8 mouse cellular contexts compared by ENCODE assay signal in the genomic region with DNA sequence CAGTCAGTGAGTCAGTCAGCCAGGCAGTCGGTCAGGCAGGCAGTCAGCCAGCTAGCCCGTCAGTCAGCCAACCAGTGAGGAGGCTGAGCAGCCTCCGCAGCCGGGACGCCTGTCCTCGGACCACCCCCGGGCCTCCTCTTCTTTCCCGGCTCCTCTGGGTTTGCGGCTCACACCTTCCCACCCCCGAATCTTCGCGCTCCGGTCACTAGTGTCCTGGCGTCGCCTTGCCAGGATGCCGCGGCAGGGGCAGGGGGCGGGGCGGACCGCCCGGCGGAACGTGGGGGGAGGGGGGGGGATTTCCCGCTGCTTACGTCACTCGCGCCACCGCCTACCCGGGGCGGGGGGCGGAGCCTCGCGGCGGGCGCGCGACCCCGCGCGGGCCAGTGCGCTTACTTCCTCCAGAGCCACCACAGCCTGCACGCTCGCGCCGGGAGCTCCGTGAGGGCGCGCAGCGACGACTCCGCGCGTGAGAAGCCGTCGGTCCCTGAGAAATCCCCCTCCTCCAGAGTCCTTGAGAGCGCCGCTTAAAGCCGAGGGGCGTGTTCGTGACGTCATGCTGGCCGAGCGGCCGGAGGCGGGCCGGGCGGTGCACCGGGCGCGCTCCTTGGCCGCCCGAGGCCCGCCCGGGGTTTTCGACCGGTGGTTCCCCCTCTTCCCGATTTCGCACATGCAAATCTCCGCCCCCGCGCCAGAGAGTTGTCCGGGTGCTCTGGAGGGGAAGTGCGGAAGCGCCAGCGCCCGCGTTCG. TPM values are rescaled to one million over a fixed set of nuclear protein-coding genes. Genes with fewer than 3 reads are reported as not detected.
DNase-seq lines count a peak whose midpoint lies in the region; ATAC-seq and TF ChIP-seq lines count a peak whose summit lies in the region.

Gene Rel (minus strand): TSS at position 211 of the 747 bp plus-strand sequence.

- H3K4me2 ChIP-seq in forebrain, postnatal 0 days (ENCODE audit: low read depth), result peak within 1 kb of the TSS; percentile 79
- peak within 1 kb of the TSS; percentile 86 for H3K4me2 ChIP-seq in lung, embryonic 15.5 days

- peak within 1 kb of the TSS; percentile 77; the same call in 1 of the 2 replicates for H3K27ac ChIP-seq in ES-E14 (ENCODE audit: insufficient read depth, low read depth, low read length, poor library complexity, severe bottlenecking)
- H3K27ac ChIP-seq in forebrain, postnatal 0 days (ENCODE audit: low read depth, low read length), result peak within 1 kb of the TSS; percentile 76
- H3K27ac ChIP-seq in lung, embryonic 15.5 days, result peak within 1 kb of the TSS; percentile 97

- ATAC-seq in forebrain, postnatal 0 days, result peak; percentile 95
- peak; percentile 94 for ATAC-seq in lung, embryonic 15.5 days (ENCODE audit: borderline replicate concordance, extremely low read depth, low FRiP score, low TSS enrichment)

- no peaks in the 10 kb centered on the region for H3K36me3 ChIP-seq in ES-E14 (ENCODE audit: control insufficient read depth, insufficient read depth, low read length, poor library complexity, severe bottlenecking)
- no peaks in the 10 kb centered on the region for H3K36me3 ChIP-seq in forebrain, postnatal 0 days (ENCODE audit: insufficient read depth)
- no peaks in the 10 kb centered on the region for H3K36me3 ChIP-seq in lung, embryonic 15.5 days

- peak within 1 kb of the TSS; percentile 93 to 94 for H3K4me3 ChIP-seq in ES-E14 (ENCODE audit: insufficient read depth in 1 of 2, low read depth in 1 of 2, low read length in 2 of 2, poor library complexity in 1 of 2, severe bottlenecking in 1 of 2)
- peak within 1 kb of the TSS; percentile 87 for H3K4me3 ChIP-seq in forebrain, postnatal 0 days (ENCODE audit: low read depth, low read length)
- H3K4me3 ChIP-seq in lung, embryonic 15.5 days, result peak within 1 kb of the TSS; percentile 87

- peak; percentile 59 for DNase-seq in ES-E14 (ENCODE audit: low read depth, low spot score)
- peak; percentile 94 to 95 for DNase-seq in cerebellum, adult 18-20 months
- DNase-seq in forebrain, postnatal 0 days, result peak; percentile 90
- peak; percentile 94 for DNase-seq in heart, postnatal 4 days
- peak; percentile 88 to 91 for DNase-seq in layer of hippocampus, adult 8-10 months (ENCODE audit: low spot score in 2 of 2)
- DNase-seq in ovary, adult 18-20 months (ENCODE audit: low spot score), result peak; percentile 91
- DNase-seq in thymus, postnatal 0 days (ENCODE audit: low spot score), result peak; percentile 92

- WGBS in forebrain, postnatal 0 days, result 2% methylated on average over 72 of the region's 88 CpGs
- WGBS in lung, embryonic 15.5 days, result under 1% methylated on average over 76 of the region's 88 CpGs

- no peaks in the 10 kb centered on the region for H3K27me3 ChIP-seq in forebrain, postnatal 0 days (ENCODE audit: insufficient read depth, low read length)
- H3K27me3 ChIP-seq in lung, embryonic 15.5 days, result no peaks in the 10 kb centered on the region

- TF ChIP-seq CTCF in forebrain, postnatal 0 days (IDR thresholded peaks at IDR 0.05; ENCODE audit: low read depth), result no peak

- H3K4me1 ChIP-seq in ES-E14 (ENCODE audit: control insufficient read depth in 2 of 2, insufficient read depth in 2 of 2, low read length in 2 of 2, poor library complexity in 1 of 2), result no peaks in the 10 kb centered on the region; a peak in 1 of 4 replicates
- H3K4me1 ChIP-seq in forebrain, postnatal 0 days (ENCODE audit: insufficient read depth), result no peaks in the 10 kb centered on the region
- H3K4me1 ChIP-seq in lung, embryonic 15.5 days, result peaks cover 7% of the 10 kb centered on the region

- in situ Hi-C loops in ES-E14 (cut with MboI; ENCODE audit: low sequenced_read_pairs in 2 of 2, unreplicated experiment in 2 of 2), result no loop called here

- H3K9ac ChIP-seq in ES-E14 (ENCODE audit: insufficient read depth, low read depth, low read length, poor library complexity, severe bottlenecking), result peak within 1 kb of the TSS; percentile 90
- H3K9ac ChIP-seq in forebrain, postnatal 0 days, result peak within 1 kb of the TSS; percentile 71
- peak within 1 kb of the TSS; percentile 73 for H3K9ac ChIP-seq in lung, embryonic 15.5 days

- no peaks in the 10 kb centered on the region for H3K9me3 ChIP-seq in ES-E14 (ENCODE audit: control insufficient read depth, insufficient read depth, low read depth, low read length)
- H3K9me3 ChIP-seq in forebrain, postnatal 0 days (ENCODE audit: low read length), result no peaks in the 10 kb centered on the region
- H3K9me3 ChIP-seq in lung, embryonic 15.5 days, result no peaks in the 10 kb centered on the region

TF ChIP-seq in ES-E14, 5 proteins besides CTCF, POLR2A, EP300 and RAD21:
- TF ChIP-seq ZC3H11A (IDR thresholded peaks at IDR 0.05; ENCODE audit: borderline replicate concordance, low read depth, low read length) (no peak), HCFC1 (IDR thresholded peaks at IDR 0.05; ENCODE audit: borderline replicate concordance, insufficient read depth, low read length) (0 out of 2 replicates have a peak, but pooled peaks have one; percentile 49)

RNA-seq across cellular contexts. Expression of gene Rel, which starts in this region (rescaled TPM):
- 0.63 and 0.71 TPM in 2 replicates for total RNA-seq in ES-E14 (2012; rRNA removed)
- total RNA-seq in forebrain, postnatal 0 days (2014; rRNA removed), result 0.46 and 0.48 TPM in 2 replicates
- polyA plus RNA-seq in forebrain, postnatal 0 days (2015; fragmentation: Nextera tagmentation; extraction: Ambion mirVana), result 0.33 and 0.39 TPM in 2 replicates
- total RNA-seq in heart, postnatal 4 days (2021), result 10 to 100 TPM in 1 of 2 experiments, 1 to 10 TPM in 1; 9.9 to 10.6 TPM
- 1 to 10 TPM; 3.0 to 3.8 (median 3.5) TPM for total RNA-seq in layer of hippocampus, adult 8-10 months (2022)
- 0.68 and 0.96 TPM in 2 replicates for polyA plus RNA-seq in lung, embryonic 15.5 days (2015; fragmentation: Nextera tagmentation; extraction: Ambion mirVana)
- polyA plus RNA-seq in thymus, postnatal 0 days (2015; fragmentation: Nextera tagmentation; extraction: Ambion mirVana), result 3.0 and 3.2 TPM in 2 replicates

Comparison
In these comparisons a context has a peak if more than half of its experiments do, and no peak if none do; other contexts are left out.
1. Peak in every context shown above with its lines: DNase-seq, ATAC-seq, H3K4me3 ChIP-seq and H3K27ac ChIP-seq.
2. Peak in DNase-seq, H3K4me3 ChIP-seq, H3K27ac ChIP-seq and H3K9ac ChIP-seq in ES-E14; RNA of the gene not detected or under 1 TPM.
3. Peak in DNase-seq, ATAC-seq, H3K4me3 ChIP-seq, H3K27ac ChIP-seq, H3K9ac ChIP-seq and H3K4me2 ChIP-seq in forebrain, postnatal 0 days; RNA of the gene not detected or under 1 TPM.
4. Peak in ATAC-seq, H3K4me3 ChIP-seq, H3K27ac ChIP-seq, H3K9ac ChIP-seq and H3K4me2 ChIP-seq in lung, embryonic 15.5 days; RNA of the gene not detected or under 1 TPM.